Mouse (Mus musculus): ENCODE measurements at regions not wholly inside any gene's neighbourhood (a gene's known extent, or its start where the extent isn't known, plus 50 kb on each side); places are given as distances from the start of the nearest gene placed in this dataset.
"Not testable (repeated sequence)": the region's sequence is repeated elsewhere in the genome, so short reads cannot be mapped to it uniquely, and the experiment has no call there.

DNA sequence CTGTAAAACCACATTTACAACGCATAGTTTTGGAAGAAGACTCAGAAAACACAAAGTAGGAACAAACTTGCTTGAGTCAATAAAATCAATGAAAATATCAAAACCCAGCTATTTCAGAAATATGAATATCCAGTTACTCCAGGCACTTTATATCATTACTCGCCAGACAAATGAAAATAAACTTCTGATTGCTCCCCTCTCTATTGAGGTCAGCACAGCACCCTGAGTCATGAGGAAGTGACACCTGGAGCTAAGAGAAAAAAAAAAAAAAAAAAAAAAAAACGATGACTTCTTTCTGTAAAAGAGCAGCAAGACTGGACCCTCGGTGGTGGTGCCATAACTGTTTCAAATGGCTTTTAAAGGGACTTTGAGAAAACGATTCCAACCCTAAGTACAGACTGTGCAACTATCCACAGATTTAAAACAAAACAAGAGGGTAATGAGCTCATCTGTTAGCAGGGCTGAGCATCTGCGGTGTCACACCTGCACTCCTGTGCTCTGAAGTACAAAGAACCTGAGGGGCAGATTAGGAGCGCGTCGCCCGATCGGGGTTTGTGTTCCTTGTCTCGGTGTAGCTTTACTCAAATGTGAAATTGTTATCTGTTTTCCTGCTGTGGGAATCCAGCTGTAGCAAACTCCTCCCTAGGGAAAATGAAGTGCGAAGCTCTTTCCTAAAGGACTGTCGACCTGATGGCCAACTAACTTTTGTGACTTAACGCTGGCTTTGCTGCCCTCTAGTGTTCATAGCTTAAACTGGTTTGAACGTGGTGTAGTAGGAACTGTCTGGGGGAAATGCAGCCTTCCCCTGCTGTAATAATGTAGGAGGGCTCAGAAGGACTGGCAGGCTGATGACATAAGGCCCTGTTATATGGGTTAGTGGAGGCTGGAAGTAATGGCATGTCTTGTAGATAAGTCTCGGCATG is 449.9 kb downstream of the Dad1 start:
- peak; percentile 24 to 41 for DNase-seq (ENCODE audit: low spot score in 2 of 2)

- DNase-seq (ENCODE audit: low spot score in 2 of 2) = no peak
Measured at GRCm38 (mm10) chr14:53802547-53802946, 451.4 kb downstream of the Dad1 start.

GRCm38 (mm10) chr14:53800508-53801136 is 453.3 kb downstream of the Dad1 start:
- no peak for DNase-seq (ENCODE audit: low spot score in 2 of 2)

GRCm38 (mm10) chr14:53795160-53795559 is 458.7 kb downstream of the Dad1 start:
- not testable (repeated sequence) for DNase-seq (ENCODE audit: low spot score in 2 of 2)

DNA sequence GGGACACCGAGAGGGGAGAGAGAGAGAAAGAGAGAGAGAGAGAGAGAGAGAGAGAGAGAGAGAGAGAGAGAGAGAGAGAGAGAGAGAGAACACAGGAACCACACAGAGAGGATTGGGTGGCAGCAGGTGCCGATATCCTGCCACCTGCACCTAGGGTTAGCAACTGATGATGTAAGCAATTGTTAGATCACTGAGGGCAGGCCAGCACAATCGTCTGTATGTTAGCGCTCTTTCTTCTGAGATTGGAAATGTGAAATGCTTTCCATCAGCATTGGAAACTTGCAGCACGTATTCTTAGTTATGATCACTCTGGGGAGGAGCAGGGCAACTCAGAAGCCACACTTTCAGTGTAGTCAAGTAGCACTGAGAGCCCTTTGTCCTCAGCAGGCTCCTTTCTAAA is 459.4 kb downstream of the Dad1 start:
- DNase-seq (ENCODE audit: low spot score in 2 of 2) = no peak

GRCm38 (mm10) chr14:53792432-53792831 is 461.5 kb downstream of the Dad1 start:
- DNase-seq (ENCODE audit: low spot score in 2 of 2) = not testable (repeated sequence)

DNA sequence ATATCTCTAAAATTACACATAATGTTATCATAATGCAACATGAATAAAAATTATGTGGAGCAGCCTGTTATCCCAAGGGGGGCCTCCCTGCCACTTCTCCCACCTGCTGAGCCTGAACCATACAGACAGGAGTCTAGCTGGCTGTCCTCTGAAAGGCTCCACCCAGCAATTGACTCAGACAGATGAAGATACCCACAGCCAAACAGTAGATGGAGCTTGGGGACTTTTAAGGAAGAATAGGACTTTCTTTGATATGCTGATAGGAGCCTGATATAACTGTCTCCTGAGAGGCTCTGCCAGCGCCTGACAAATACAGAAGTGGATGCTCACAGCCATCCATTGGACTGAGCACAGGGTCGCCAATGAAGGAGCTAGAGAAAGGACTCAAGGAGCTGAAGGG is 468.4 kb downstream of the Dad1 start:
- not testable (repeated sequence) for DNase-seq (ENCODE audit: low spot score in 2 of 2)

DNA sequence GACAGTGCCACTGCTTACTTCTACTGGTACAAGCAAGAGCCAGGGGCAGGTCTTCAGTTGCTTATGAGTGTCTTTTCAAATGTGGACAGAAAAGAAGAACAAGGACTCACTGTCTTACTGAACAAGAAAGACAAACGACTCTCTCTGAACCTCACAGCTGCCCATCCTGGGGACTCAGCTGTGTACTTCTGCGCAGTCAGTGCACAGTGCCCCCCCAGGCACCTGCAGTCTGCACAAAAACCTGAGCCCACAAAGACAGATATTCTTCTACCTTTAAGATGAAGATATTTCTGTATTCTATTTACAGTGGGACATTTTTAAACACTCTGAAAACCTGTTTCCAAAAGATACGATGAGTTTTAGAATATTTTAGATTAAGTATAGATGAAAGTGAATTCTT is 476.5 kb downstream of the Dad1 start:
- no peak for DNase-seq (ENCODE audit: low spot score in 2 of 2)

DNA sequence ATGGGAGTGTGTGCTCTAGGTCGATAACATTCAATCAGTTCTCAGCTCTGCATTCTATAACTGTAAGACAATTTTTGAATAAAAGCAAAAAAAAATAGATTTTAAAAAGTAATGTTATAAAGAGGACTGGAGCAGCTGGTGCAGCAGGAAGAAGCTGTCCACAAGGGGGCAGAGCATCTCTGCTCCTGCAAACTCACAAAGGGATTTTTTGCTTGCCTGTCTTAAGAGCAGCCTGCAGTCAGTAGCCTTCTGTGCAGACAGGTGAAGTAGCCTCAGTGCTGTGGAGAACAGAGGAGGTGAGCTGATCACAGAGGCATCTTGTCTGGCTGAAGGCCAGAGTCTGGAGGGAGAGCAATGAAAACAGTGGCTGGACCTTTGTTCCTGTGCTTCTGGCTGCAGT is 477.2 kb downstream of the Dad1 start:
- DNase-seq (ENCODE audit: low spot score in 2 of 2) = peak; percentile 9 to 22

GRCm38 (mm10) chr14:53766501-53766900 is 487.4 kb downstream of the Dad1 start:
- not testable (repeated sequence) for DNase-seq (ENCODE audit: low spot score in 2 of 2)

- DNase-seq (ENCODE audit: low spot score in 2 of 2) = not testable (repeated sequence)
Measured at GRCm38 (mm10) chr14:53765918-53766317, 488.0 kb downstream of the Dad1 start.

- DNase-seq (ENCODE audit: low spot score in 2 of 2) = not testable (repeated sequence)
Measured at GRCm38 (mm10) chr14:53760578-53760977, 493.3 kb downstream of the Dad1 start.

DNA sequence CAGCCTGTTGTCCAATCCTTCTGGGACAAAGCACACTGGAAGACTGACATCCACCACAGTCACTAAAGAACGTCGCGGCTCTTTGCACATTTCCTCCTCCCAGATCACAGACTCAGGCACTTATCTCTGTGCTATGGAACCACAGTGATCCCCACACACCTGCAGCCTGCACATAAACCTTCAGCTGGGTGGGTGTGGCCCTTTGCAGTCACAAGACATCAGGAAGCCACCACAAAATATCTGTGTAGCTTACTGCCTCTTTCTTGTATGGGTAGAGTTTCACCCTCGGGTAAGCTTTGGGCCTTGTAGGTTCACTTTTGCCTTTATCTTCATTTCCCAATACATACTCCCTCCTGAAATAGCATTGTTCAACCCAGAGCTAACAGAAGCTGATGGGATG is 496.1 kb downstream of the Dad1 start:
- not testable (repeated sequence) for DNase-seq (ENCODE audit: low spot score in 2 of 2)

DNA sequence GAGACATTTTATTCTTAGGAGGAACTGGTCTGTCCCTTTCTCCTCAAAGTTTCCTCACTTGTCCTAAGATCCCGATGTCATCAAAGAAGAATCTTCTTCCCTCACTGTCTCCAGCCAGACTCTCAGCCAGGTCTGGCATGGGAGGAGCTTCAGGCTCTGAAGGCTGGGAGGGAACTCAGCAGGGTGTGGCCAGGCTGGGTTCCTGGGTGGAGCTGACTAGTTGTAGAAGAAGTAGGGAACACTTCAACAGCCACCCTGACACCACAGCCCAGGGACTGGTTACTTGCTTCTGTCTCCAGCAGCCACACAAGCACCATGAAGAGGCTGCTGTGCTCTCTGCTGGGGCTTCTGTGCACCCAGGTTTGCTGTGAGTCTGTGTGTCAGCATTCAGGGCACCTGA is 496.8 kb downstream of the Dad1 start:
- DNase-seq (ENCODE audit: low spot score in 2 of 2) = not testable (repeated sequence)

GRCm38 (mm10) chr14:53750703-53751441 is 503.0 kb downstream of the Dad1 start:
- no peak for DNase-seq (ENCODE audit: low spot score in 2 of 2)

GRCm38 (mm10) chr14:53743552-53743951 is 510.4 kb downstream of the Dad1 start:
- DNase-seq (ENCODE audit: low spot score in 2 of 2) = not testable (repeated sequence)

GRCm38 (mm10) chr14:53742864-53743263 is 511.0 kb downstream of the Dad1 start:
- DNase-seq (ENCODE audit: low spot score in 2 of 2) = not testable (repeated sequence)

DNA sequence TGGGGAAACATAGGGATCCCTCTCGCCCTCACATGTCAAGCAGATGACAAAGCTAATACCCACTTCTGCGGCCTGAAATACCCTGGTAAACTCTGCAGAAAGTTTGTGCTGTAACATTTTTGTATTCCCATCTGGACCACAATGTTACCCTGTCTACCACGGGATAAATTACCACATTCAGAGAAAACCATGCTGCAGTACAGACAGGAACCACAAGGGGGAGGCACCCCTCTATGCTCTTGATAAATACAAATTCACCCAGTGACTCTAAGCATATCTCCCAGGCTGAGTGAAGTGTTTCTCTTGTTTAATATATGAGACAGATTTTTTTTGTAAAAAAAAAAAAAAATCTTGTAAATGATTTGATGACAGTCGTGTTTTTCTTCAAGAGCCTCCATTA is 512.7 kb downstream of the Dad1 start:
- peak; percentile 9 to 37 for DNase-seq (ENCODE audit: low spot score in 2 of 2)

GRCm38 (mm10) chr14:53737962-53738361 is 515.9 kb downstream of the Dad1 start:
- not testable (repeated sequence) for DNase-seq (ENCODE audit: low spot score in 2 of 2)

DNA sequence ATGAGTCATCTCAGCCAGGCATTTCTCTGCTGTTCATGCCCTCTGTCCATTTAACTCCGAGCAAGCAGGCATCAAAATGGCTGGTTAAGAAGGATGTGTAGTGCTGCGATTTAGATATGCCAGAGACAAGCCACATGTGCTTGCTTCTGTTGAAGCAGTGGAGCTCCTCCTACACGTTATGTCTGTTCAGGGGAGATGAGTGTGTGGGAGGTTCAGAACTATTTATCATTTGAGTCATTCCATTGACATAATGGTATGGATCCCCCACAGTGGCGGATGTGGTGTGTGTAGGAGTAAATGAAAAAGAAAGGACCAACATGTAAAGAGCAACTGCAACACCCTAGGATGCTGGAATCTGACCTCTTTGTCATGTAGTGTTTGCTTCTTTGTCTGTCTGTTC is 517.6 kb downstream of the Dad1 start:
- not testable (repeated sequence) for DNase-seq (ENCODE audit: low spot score in 2 of 2)

DNA sequence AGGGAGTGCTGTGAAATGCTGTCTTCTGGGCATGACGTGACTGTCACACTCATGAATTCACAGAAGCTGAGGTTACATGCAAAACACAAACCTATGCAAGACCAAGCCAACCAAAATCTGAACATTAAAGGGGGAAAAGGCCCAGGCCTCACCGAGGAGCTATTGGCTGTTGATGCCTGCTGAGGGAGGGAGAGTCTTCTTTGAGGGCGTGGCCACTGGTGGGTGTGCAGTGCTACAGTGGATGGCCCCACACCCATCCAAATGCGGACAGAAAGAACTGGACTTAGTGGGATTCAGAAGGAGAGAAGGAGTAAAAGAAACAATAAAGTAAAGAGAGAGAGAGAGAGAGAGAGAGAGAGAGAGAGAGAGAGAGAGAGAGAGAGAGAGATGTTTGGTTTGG is 522.3 kb downstream of the Dad1 start:
- DNase-seq (ENCODE audit: low spot score in 2 of 2) = not testable (repeated sequence)

- DNase-seq (ENCODE audit: low spot score in 2 of 2) = not testable (repeated sequence)
Measured at GRCm38 (mm10) chr14:53729877-53730276, 524.0 kb downstream of the Dad1 start.
